Comparison of ENCODE assay signal across 12 mouse cellular contexts in the genomic region with DNA sequence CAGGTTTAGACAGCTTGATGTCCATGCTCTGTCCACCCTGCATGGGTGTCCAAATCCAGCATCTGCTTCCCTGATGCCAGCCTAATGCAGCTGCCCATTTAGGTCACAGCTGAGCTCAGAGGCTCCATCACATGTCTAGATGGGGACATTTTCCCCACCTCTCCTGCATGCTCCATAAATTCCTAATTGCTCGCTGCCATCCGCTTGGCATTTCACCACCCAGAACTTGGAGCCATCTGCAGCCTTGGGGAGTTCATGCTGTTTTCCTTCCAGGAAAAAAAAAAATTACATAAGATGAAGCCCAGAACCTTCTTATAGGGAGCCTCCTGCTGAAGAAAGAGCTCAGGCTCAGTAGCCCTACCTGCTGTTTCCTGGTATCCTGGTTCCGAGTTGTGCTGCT. TPM values are rescaled to one million over a fixed set of nuclear protein-coding genes. Genes with fewer than 3 reads are reported as not detected.
DNase-seq lines count a peak whose midpoint lies in the region; ATAC-seq and TF ChIP-seq lines count a peak whose summit lies in the region.
"Had no signal": no experiment of that assay in that cellular context is flagged by ENCODE, and none has a peak within 500 bp of the region (broad histone marks: within the 10 kb centered on the region; RNA-seq: fewer than 3 reads in every experiment).

No protein-coding gene starts in this region.

- WGBS in kidney, adult 2 months, result 62% methylated on average over 3 of the region's 3 CpGs
- WGBS in forebrain, embryonic 15.5 days, result 70% methylated on average over 3 of the region's 3 CpGs
- WGBS in stomach, postnatal 0 days, result 80% methylated on average over 3 of the region's 3 CpGs

- H3K4me3 ChIP-seq in kidney, adult 2 months (ENCODE audit: insufficient read depth, low read depth, low read length), result no peak overlapping the region
- no peak overlapping the region for H3K4me3 ChIP-seq in forebrain, embryonic 15.5 days
- no peak overlapping the region for H3K4me3 ChIP-seq in stomach, postnatal 0 days (ENCODE audit: low read depth, low read length)
- H3K4me3 ChIP-seq: hindbrain, embryonic 10.5 days had no signal

- H3K4me1 ChIP-seq in kidney, adult 2 months (ENCODE audit: control insufficient read depth, insufficient read depth, low read length), result peaks cover 17% of the 10 kb centered on the region
- peaks cover 25% of the 10 kb centered on the region for H3K4me1 ChIP-seq in forebrain, embryonic 15.5 days
- 0 out of 2 replicates have a peak, but pooled peaks cover 2% of the 10 kb centered on the region for H3K4me1 ChIP-seq in stomach, postnatal 0 days (replicated peaks; ENCODE audit: control insufficient read depth, insufficient read depth)

- no peaks in the 10 kb centered on the region for H3K9me3 ChIP-seq in forebrain, embryonic 15.5 days
- no peaks in the 10 kb centered on the region for H3K9me3 ChIP-seq in stomach, postnatal 0 days (ENCODE audit: control insufficient read depth, low read length)
- H3K9me3 ChIP-seq: hindbrain, embryonic 10.5 days had no signal

- H3K9ac ChIP-seq in forebrain, embryonic 15.5 days (replicated peaks), result no peak overlapping the region
- no peak overlapping the region for H3K9ac ChIP-seq in stomach, postnatal 0 days (ENCODE audit: low read length)

- DNase-seq in kidney, adult 2 months, result peak; percentile 68
- no peak for DNase-seq in kidney, postnatal 36 days
- peak; percentile 61 for DNase-seq in right cerebral cortex, adult 18-20 months
- no peak for DNase-seq in right cerebral cortex, adult 2 months (ENCODE audit: low spot score in 2 of 2)
- no peak for DNase-seq in stomach, postnatal 0 days (ENCODE audit: low spot score)
- no peak for DNase-seq in Muller cell, postnatal 12 days (ENCODE audit: inconsistent ontology term)
- DNase-seq in embryo, embryonic 10.5 days (ENCODE audit: low spot score), result no peak
- DNase-seq: gastrocnemius, postnatal 36 days had no signal

- peak; percentile 48; the same call in 1 of the 2 replicates for ATAC-seq in forebrain, embryonic 15.5 days (replicated peaks)
- ATAC-seq in stomach, postnatal 0 days (ENCODE audit: low FRiP score, low TSS enrichment), result no peak
- ATAC-seq: activated CD4-positive, CD25-positive, alpha-beta regulatory T cell, adult 4 months had no signal

- H3K36me3 ChIP-seq in kidney, adult 2 months (ENCODE audit: control insufficient read depth, insufficient read depth, low read length), result no peaks in the 10 kb centered on the region
- no peaks in the 10 kb centered on the region for H3K36me3 ChIP-seq in forebrain, embryonic 15.5 days
- no peaks in the 10 kb centered on the region for H3K36me3 ChIP-seq in stomach, postnatal 0 days (ENCODE audit: control insufficient read depth, insufficient read depth, low read length)
- H3K36me3 ChIP-seq: hindbrain, embryonic 10.5 days had no signal

- no peak for TF ChIP-seq EP300 in stomach, postnatal 0 days (optimal IDR thresholded peaks at IDR 0.05)

- peak overlapping the region; percentile 13; the same call in 1 of the 2 replicates for H3K27ac ChIP-seq in kidney, adult 2 months (ENCODE audit: insufficient read depth, low read depth, low read length)
- peak overlapping the region; percentile 76 for H3K27ac ChIP-seq in forebrain, embryonic 15.5 days (replicated peaks)
- H3K27ac ChIP-seq in stomach, postnatal 0 days (replicated peaks), result 0 out of 2 replicates have a peak overlapping the region, but pooled peaks have one; percentile 24
- H3K27ac ChIP-seq: macrophage had no signal

- TF ChIP-seq POLR2A in kidney, adult 2 months (IDR thresholded peaks at IDR 0.05; ENCODE audit: low read depth, low read length), result no peak

- no peak for TF ChIP-seq CTCF in kidney, adult 2 months (conservative IDR thresholded peaks at IDR 0.05; ENCODE audit: insufficient read depth, insufficient read length, low read depth, low read length)
- no peak for TF ChIP-seq CTCF in stomach, postnatal 0 days (IDR thresholded peaks at IDR 0.05; ENCODE audit: low read depth)

- no peaks in the 10 kb centered on the region for H3K27me3 ChIP-seq in kidney, adult 2 months (replicated peaks; ENCODE audit: control insufficient read depth, insufficient read depth, low read length)
- no peaks in the 10 kb centered on the region for H3K27me3 ChIP-seq in forebrain, embryonic 15.5 days
- no peaks in the 10 kb centered on the region for H3K27me3 ChIP-seq in stomach, postnatal 0 days (ENCODE audit: control insufficient read depth, insufficient read depth, low read length)

- no peak overlapping the region for H3K4me2 ChIP-seq in forebrain, embryonic 15.5 days (replicated peaks)
- no peak overlapping the region for H3K4me2 ChIP-seq in stomach, postnatal 0 days (replicated peaks; ENCODE audit: low read depth)

RNA-seq across cellular contexts. Expression of a gene that starts 17.6 kb away (rescaled TPM):
- 152 and 159 TPM in 2 replicates for polyA plus RNA-seq in kidney, adult 2 months (2012; rRNA removed)
- polyA plus RNA-seq in forebrain, embryonic 15.5 days (2015; fragmentation: Nextera tagmentation; extraction: Ambion mirVana), result 24.9 and 25.0 TPM in 2 replicates
- polyA plus RNA-seq in stomach, postnatal 0 days (2015; fragmentation: Nextera tagmentation; extraction: Ambion mirVana), result 117 and 127 TPM in 2 replicates

Comparison
In these comparisons a context has a peak if more than half of its experiments do, and no peak if none do; other contexts are left out.
1. DNase-seq: peak in kidney, adult 2 months (single experiment) and right cerebral cortex, adult 18-20 months (single experiment); none in kidney, postnatal 36 days (0 of 2), right cerebral cortex, adult 2 months (0 of 2), stomach, postnatal 0 days (single experiment), Muller cell, postnatal 12 days (single experiment) and embryo, embryonic 10.5 days (single experiment).
2. H3K27ac ChIP-seq: peak in every context shown above with its lines; median percentile 76 in forebrain, embryonic 15.5 days; 24 in stomach, postnatal 0 days; 13 in kidney, adult 2 months.